Mouse (Mus musculus): Measurements from ENCODE around the gene Myo16.

The Myo16 gene

DNA sequence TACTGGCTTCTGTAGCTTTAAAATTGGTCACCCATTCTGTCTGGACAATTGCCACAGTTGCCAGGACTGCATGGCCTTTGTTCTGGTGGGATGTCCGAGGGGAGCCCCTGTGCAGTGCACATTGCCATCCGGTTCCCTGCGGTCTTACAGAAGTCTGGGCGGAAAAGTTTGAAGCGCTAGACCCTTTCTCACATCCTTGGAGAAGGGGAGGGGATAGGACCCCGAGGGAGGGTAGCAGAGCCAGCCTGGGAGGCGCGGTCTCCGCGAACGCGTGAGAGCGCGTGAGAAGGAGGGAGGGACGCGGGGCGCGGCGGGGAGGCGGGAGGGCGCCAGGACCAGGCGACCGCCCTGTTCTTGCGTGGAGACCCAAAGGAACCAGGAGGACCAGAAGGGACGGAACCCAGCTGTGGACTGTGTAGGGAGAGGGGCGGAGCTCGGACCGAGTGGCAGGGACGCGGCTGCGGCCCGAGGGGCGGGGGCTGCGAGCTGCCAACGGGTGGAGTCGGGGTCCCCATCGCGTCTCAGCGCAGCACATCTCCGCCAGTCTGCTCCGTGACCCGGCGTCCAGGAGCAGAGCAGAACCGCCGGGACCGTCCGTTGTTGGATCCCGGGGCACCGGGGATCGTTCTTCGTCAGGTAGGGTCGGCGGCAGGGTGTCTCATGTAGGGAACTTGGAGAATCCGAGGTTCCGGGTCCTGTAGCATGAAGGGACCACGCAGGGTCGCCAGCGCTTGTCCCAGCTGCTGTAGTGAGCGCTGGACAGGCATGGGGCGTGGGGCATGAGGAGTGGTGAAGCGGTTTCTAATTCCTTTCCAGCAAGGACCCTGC lies at the start of gene Myo16:
Gene Myo16 (plus strand): TSS at position 301 of the 828 bp plus-strand sequence.
- no peak for DNase-seq

DNA sequence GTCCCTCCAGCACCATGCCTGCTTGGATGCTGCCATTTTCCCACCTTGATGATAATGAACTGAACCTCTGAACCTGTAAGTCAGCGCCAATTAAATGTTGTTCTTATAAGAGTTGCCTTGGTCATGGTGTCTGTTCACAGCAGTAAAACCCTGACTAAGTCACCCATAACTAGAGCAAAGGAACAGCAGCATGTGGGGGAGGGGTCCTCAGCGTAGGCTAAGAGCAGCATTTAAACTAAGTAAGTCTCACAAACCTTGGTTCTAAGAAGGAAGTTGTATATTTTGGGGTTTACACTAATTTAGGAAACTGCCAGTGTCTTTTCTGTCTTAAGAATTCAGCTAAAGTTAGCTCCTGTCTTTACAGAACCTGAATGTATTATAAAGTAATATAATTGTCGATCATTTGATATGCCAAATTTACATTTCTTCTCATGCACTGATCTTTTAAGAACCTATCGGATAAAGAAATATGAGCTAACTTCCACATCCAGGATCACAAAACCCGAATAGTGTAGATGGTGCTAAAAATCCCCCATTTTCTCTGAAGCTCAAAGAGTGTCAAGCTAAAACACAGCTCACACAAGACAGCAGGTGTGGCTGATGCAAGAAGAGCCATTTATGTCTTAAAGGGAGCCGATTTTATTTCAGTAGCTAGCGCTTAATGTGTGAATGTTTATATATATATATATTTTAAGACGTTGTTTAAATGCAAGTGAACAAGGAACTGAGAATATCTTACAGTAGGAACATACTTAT lies 45.0 kb upstream of the Myo16 start:
- DNase-seq, result no peak

DNA sequence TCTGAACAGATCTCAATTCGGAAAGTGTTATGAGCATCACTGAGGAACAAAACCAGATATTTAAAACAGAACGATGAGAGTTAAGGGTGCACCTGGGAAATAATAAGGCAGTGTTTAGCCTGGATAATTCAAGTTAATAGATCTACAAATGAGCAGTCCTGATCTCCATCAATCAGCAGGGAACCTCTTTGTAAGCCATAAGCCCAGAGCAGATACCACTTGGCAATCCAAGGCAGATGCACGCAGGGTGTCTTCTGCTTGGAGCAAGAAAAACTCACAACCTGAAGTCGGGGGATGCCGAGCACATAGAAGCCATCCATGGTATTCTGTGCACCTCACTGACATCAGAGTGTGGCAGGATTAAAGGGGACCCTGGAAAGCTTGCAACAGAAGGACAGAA lies 31.0 kb upstream of the Myo16 start:
- no peak for DNase-seq

DNA sequence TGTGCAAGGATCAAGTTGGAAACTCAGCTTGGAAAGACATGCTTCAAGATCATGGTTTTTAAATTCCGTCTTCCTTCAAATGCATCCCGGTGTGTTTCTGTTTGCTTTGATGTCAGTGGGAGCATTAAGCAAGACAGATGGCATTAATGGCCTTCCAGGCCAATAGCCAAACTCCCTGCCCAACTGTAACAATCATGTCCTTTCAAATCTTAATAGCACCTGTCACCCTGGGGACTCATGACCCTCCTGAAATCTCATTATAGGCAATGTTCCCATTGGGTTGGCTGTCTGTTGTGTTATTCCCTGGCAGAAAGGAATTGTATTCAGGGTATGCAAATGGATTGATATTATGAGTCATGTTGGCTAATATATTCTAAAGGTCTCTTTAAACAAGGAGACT lies 30.3 kb upstream of the Myo16 start:
- no peak for DNase-seq

DNA sequence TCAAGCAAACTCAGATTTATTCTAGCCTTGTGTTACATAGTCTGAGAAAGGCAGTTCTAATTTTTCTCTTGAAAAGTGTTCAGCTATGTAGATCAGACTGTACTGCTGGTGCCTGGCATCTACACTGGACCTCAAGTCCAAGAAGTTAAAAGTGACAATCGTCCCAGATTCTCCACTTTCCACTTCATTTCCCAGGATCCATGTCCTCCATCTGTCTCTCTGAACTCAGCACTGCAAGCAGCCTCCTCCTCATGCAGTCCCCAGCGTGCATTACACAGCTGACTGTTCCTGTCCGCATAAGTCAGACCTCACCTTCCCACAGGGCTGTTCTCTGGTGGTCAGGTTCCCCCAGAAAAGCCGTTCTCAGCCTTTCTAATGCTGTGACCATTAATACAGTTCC lies 28.0 kb upstream of the Myo16 start:
- no peak for DNase-seq

DNA sequence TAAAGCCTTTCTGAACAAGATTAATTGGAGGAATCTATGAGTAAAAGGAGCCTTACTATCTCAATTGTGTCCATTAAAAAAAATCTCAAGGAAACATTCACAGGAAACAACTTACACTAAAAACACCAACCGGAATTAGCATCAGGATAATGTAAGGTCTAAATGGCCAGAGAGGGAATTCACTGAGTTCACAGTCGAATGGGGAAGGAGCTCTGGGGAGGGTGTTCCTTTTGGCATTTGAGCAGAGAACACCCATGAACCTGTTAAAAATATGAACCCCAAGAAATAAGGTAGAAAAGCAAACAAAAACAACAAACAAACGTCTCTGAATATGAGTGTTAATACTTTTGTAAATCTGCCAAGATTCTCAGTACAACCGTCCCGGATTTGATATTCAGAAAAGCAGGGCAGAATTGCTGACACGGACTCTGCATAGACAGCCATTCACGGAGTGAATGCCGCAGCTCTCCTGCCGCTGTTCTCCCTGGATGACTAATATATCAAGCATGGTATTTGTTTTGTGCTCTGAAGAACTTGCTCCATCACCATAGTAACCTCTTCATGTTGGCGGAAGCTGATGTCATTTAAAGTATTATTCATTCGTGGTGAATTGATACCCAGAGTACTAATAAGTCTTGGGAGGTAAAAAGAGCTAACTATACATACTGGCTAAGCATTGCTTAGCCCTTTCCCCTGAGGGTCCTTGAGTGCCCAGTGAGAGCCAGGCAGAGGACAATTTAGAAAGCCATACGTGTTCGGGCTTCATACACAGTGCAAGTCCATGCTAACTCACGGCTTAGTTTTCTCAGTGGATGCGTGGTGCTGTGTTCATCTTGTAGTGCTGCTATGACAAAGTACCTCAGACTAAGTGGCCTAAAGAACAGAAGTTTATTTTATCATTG lies 22.9 kb upstream of the Myo16 start:
- no peak for DNase-seq

DNA sequence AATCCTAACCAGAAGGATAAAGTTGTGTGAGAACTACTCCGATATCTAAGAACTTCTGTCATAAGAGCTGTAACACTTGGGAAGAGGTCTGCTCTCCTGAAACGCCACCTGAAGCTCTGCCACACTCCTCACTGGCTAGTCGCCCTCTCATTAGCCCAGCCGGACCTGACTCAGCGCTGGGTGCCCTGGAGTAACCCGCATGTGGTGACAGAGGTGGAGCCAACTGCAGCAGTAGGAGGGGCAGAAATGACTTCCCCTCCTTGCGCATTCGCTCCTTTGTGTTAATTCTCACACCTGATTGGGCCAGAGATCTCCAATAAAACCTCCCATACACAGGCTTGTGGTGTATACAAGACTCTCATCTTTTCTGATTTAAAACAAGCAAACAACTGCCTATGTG lies 14.2 kb upstream of the Myo16 start:
- no peak for DNase-seq

DNA sequence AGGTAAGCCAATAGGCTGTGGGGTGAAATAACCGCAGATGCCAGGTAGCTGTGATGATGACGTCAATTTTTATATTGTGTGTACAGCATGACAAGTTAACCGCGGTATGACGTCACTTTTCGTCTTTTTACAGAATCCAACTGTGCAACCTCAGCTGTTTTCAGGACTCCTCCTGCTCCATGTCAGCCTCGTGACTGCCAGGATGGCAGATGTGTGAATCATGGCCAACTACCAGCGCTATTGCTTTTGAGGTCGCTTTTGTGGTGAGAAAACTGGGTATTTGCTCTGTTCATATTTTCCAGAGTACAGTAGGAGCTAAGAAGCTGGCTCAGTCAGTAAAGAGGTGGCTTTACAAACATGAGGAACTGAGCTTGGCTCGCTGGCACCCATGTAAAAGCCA lies 9.8 kb upstream of the Myo16 start:
- no peak for DNase-seq

DNA sequence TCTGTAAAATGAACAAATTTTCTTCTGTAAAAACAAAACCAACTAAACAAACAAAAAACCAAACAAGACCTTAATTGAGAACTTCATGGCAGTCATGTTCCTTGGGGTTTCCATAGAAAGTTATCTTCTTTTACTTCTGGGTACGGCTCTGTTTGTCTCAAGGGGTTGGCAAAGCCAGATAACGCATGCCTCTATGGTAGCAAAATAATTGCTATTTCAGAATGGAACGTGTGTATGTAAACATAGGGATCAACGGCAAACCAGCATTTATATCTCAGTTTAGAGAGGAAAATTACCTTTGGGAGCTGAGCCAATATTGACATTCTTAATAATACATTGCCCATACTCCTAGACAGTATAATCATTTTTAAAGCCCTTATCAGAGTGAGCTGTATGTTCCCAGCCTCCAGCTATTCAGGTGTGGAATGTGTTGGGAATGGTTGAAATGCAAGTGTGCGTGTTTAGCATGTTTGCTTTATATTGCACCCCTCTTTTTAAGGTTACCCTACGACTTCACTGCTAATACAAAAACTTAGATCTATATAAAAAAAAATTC lies 1.9 kb upstream of the Myo16 start:
- DNase-seq, result no peak

DNA sequence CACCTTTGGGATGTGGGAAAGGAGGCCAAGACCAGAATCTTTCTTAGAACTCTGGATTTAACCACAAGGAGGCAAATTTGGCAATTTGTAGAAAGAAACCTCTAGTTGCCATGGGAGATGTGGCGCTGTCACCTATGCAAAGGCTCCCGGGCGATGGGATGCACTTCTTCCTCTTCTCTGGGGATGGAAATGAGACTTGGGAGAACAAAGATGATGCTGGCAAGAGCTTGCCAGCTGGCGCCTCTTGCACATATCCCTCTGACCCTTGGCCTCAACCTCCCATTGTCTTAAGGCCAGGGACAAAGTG lies 681 bp downstream of the Myo16 start:
- no peak for DNase-seq

DNA sequence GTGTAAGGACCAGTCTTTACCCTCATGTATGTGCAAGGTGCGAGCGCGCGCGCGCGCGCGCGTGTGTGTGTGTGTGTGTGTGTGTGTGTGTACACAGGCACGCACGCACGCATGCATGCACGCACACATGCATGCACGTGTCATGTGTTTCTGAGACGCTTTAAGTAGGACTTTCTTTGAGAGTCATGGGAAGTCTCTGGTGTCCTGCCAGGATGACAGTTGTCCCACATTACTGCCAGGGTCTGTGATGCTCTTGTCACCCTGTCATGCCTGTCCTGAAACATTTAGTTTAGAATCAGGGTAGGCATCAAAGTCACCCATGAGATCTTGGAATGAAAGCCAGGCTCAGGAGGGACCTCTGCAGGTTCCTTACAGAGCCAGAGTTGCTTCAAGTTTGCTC lies 1.4 kb downstream of the Myo16 start:
- no peak for DNase-seq

DNA sequence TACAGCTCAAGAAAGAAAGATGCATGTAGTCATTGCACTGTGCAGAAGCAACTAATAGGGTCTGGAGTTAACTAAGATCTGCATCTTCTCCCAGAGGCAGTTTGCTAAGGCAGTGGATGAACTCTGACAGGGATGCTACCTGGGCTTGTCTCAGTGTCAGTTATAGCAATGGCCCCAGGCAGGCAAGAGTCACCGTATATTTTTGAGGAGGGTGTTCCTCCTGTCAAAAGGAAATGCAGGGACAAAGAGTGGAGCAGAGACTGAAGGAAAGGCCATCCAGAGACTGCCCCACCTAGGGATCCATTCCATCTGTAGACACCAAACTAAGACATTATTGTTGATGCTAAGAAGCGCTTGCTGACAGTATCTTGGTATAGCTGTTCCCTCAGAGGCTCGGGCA lies 7.4 kb downstream of the Myo16 start:
- no peak for DNase-seq

DNA sequence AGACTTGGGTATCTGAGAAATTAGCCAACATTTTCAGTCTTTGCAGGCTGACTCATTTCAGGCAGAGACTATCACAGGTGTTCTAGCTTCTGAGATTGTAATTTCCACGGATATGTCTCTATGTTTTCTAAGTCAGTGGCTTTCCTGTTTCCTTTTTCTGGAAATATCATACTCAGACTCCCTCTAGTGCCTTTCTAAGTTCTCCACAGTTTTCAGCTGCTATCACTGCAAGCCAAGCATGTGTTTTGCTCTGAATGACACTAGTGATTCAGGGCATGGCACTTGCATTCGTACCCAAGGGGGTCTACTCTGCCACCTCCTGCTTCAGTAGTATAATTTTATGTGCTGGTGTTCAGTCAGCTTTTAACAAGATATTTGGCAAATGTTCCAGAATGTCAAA lies 11.2 kb downstream of the Myo16 start:
- DNase-seq, result no peak

DNA sequence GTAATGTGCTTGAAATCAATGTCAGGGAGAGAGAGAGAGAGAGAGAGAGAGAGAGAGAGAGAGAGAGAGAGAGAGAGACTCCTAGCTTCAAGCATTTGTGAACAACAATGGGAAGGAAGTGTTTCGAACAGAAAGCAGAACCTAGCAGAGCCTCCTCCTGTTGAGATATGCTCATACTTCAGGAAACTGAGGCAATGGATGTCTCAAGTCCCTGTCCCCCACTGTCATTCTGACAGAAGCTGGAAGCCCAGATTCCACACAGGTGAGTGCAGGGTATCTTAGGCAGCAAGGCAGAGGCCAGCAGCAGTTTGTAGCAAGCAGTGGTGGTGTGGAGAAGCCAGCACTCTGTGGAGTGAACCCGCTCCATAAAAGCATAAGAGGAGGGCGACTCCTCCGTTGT lies 14.6 kb downstream of the Myo16 start:
- no peak for DNase-seq

DNA sequence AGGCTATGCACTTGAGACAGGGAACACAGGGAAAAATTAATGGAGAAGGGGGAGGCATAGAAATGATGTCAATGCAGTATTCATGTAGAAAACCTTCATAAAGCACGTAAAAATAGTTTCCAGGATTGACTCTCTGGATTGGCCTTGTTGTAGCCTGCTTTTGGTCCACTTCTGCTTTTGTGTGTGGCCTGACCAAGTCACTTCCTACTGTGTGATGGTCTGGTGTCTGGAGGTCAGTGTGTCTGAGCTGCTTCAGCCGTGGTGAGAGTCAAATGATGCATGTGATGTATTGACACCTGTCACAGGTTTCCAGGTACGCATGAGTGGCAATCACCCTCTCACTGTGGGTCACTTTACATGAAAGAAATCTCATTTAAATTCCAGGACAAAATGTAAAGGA lies 16.2 kb downstream of the Myo16 start:
- no peak for DNase-seq

DNA sequence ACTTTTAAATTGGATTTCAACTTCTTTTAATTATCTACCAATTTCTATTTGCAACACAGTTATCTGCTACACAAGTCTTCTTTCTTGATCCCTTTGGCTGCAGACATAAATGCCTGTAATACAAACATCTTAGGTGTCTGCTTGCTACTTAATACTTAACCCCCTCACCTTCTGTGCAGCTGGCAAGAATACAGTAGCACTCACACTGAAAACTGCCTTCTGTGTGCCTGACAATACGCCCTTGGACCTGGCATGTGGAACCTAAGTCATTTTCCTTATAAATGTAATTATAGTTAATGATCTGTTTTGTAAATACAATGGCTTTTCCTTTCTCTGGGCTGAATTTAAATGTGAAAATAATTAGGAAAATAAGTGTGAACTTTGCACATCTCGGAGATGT lies 17.6 kb downstream of the Myo16 start:
- DNase-seq, result no peak

DNA sequence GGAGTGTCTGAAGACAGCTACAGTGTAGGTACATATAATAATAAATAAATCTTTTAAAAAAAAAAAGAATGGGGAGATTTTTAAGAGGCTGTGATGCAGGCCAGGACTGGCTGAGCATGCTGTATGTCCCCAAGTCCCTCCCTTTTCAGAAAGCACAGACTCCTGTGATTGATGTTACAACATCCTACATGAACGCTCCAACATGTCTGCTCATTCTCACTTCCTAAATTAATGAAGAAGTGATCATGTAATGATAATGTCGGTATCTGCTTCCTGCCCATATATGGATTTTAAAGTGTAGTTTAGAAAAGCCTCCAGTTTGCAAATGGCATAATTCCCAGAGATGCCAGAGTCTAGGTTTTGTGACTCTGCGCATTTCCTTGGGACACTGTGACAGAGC lies 18.6 kb downstream of the Myo16 start:
- DNase-seq, result no peak

DNA sequence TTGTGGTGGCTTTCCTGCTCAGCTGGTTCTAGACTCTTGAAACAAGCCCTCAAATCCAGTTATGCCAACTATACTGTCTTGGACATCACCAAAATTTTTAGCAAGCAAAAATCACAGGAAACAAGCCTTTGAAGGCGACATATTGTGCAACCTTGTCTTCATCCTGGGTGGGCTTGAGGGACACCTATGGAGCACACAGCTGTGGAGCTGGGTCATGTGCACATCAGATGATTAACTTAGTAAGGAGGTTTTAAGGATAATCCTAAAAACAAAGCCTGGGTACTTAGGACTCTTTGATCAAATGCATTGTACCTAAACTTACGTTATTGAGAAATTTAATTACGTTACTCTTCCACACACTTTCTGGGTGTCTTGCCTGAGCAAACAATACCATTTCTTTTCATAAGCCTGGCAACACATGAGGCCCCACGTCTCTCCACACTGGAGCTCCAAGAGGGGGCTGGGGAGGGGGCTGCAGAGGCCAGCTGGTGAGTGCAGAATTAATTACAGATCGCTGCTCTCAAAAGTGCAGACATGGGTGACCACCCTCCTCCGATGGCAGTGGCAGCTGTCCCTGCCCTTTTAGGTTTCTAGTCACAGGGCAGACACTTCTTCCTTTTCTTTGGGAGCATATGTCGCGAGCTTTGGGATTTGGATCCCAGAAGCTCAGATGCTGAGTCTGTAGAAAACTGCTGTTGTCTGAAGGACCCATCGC lies 19.5 kb downstream of the Myo16 start:
- DNase-seq, result no peak

DNA sequence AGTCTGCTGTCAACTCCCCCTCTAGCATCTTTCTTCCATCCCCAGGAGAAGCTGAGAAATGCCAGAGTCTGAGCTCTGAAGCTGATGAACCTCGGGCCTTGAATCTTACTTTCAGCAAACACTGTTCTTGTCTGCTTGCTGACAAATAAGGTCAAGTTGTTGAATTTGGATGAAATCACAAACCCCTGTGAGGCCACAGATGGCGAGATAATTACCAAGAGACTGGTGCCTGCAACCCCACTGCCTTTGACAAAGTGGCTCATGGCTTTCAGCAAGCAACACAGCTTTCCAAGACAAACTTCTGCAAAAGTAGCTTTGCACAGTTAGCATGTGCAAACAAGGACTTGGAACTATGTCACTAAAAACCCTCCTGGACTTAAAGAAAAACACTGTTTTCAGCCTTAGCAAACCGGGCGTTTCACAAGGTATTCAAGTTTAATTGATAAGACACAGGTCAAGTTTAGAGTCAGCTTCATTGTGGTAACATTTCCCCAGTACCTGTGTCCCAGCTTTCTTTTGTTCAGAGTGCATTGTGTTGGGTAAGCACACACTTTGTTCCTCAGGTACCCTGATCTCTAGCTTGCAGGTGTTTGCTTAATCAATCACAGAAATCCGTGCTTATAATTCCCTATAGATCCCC lies 20.6 kb downstream of the Myo16 start:
- DNase-seq, result no peak

DNA sequence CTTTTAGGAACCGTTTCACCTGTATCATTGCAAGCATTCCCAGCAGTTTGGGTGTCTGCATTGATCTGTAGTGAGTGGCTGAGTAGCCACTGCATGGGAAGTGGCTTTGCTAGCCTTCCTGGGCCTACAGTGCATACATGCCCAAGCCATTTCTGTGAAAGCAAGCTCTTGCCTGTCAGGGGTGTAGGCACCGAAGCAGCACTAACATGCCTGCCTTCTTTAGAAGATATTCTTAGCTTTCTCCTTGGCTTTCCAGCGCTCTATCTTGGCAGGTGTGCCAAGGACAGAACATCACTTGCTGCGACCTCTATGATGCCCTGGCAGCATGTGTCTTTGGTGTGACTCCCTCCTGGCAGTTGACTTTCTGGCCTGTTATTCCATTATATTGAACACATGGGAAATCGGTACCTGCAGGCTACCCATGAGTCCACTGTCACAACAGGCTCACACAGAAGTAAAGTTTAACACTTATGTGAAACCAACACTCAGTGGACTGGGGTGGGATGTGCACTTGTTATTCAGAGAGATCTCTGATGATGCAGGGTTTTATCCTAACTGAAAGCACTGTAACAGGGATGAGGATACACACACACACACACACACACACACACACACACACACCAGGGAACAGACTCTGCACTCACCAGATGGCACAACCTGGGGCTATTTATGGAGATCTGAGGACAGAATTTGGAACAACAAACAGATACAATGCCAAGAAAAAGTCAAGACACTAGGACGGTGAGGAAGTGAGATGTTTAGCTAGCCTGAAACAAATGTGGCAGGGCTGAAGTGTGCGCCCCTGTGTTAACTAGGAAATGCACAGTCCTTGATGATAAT lies 21.4 kb downstream of the Myo16 start:
- DNase-seq, result no peak

DNA sequence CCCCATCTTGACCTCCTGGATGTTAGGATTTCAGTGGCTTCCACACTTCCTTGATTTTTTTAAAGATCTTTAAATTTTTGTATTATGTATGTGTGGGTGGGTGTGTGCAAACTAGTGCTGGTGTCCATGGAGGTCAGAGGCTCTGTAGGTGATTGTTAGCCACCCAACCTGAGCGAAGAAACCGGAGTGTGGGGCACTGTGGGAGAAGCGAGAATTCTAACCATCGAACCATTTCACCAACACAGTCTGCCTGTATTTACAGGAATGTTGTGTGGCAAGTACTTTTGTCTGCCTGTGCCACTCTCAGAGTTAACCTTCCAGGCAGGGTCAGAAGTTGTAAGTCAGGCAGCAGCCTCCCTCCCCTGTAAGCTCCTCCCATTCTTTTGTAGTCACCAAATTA lies 22.3 kb downstream of the Myo16 start:
- no peak for DNase-seq
